Mouse (Mus musculus): ENCODE measurements at regions not wholly inside any gene's neighbourhood (a gene's known extent, or its start where the extent isn't known, plus 50 kb on each side); places are given as distances from the start of the nearest gene placed in this dataset.

GRCm38 (mm10) chr4:105561611-105562010 lies 228.1 kb upstream of the Gm12728 start:
- DNase-seq: no peak

- DNase-seq: no peak
These were observed 223.9 kb upstream of the Gm12728 start for GRCm38 (mm10) chr4:105565796-105566195.

GRCm38 (mm10) chr4:105566513-105567457 lies 222.9 kb upstream of the Gm12728 start:
- DNase-seq: no peak

- DNase-seq: no peak
These were observed 220.0 kb upstream of the Gm12728 start for GRCm38 (mm10) chr4:105569671-105570070.

GRCm38 (mm10) chr4:105575550-105575949 lies 214.1 kb upstream of the Gm12728 start:
- no peak for DNase-seq

- DNase-seq: no peak
These were observed 208.7 kb upstream of the Gm12728 start for GRCm38 (mm10) chr4:105580987-105581386.

GRCm38 (mm10) chr4:105584329-105584925 lies 205.2 kb upstream of the Gm12728 start:
- no peak for DNase-seq

GRCm38 (mm10) chr4:105603661-105604060 lies 186.0 kb upstream of the Gm12728 start:
- no peak for DNase-seq

GRCm38 (mm10) chr4:105604607-105605006 lies 185.1 kb upstream of the Gm12728 start:
- DNase-seq: no peak

- DNase-seq: no peak
These were observed 182.9 kb upstream of the Gm12728 start for GRCm38 (mm10) chr4:105606731-105607130.

- DNase-seq: no peak
These were observed 178.8 kb upstream of the Gm12728 start for GRCm38 (mm10) chr4:105610917-105611316.

GRCm38 (mm10) chr4:105614390-105614789 lies 175.3 kb upstream of the Gm12728 start:
- DNase-seq: no peak

GRCm38 (mm10) chr4:105626371-105627320 lies 163.0 kb upstream of the Gm12728 start:
- DNase-seq: no peak

- DNase-seq: no peak
These were observed 160.1 kb upstream of the Gm12728 start for GRCm38 (mm10) chr4:105629581-105629980.

GRCm38 (mm10) chr4:105630595-105631369 lies 158.9 kb upstream of the Gm12728 start:
- no peak for DNase-seq

- no peak for DNase-seq
These were observed 156.9 kb upstream of the Gm12728 start for GRCm38 (mm10) chr4:105632581-105633358.

- DNase-seq: no peak
These were observed 155.9 kb upstream of the Gm12728 start for GRCm38 (mm10) chr4:105633789-105634188.

GRCm38 (mm10) chr4:105640793-105641192 lies 148.9 kb upstream of the Gm12728 start:
- DNase-seq: no peak

GRCm38 (mm10) chr4:105641582-105641981 lies 148.1 kb upstream of the Gm12728 start:
- DNase-seq: no peak

- DNase-seq: no peak
These were observed 140.7 kb upstream of the Gm12728 start for GRCm38 (mm10) chr4:105648820-105649446.

GRCm38 (mm10) chr4:105649447-105649833 lies 140.2 kb upstream of the Gm12728 start:
- no peak for DNase-seq

All from thymus, postnatal 36 days (tissue).